ENCODE assay signal across 12 mouse cellular contexts in genomic region chr11:21326770-21327169, GRCm38 (mm10). TPM values are rescaled to one million over a fixed set of nuclear protein-coding genes. Genes with fewer than 3 reads are reported as not detected.
DNase-seq lines count a peak whose midpoint lies in the region; ATAC-seq and TF ChIP-seq lines count a peak whose summit lies in the region.
"Had no signal": no experiment of that assay in that cellular context is flagged by ENCODE, and none has a peak within 500 bp of the region (broad histone marks: within the 10 kb centered on the region; RNA-seq: fewer than 3 reads in every experiment).

No protein-coding gene starts in this region.

- no peak overlapping the region for H3K4me2 ChIP-seq in kidney, postnatal 0 days (ENCODE audit: low read length)
- H3K4me2 ChIP-seq in midbrain, embryonic 14.5 days (ENCODE audit: low read length), result no peak overlapping the region
- no peak overlapping the region for H3K4me2 ChIP-seq in midbrain, embryonic 15.5 days
- H3K4me2 ChIP-seq in liver, postnatal 0 days (ENCODE audit: low read depth, low read length), result no peak overlapping the region
- H3K4me2 ChIP-seq: stomach, embryonic 15.5 days had no signal

- H3K27ac ChIP-seq in kidney, postnatal 0 days, result no peak overlapping the region
- H3K27ac ChIP-seq in midbrain, embryonic 14.5 days (replicated peaks; ENCODE audit: low read depth, low read length), result no peak overlapping the region
- no peak overlapping the region for H3K27ac ChIP-seq in midbrain, embryonic 15.5 days
- H3K27ac ChIP-seq in liver, postnatal 0 days (ENCODE audit: low read depth), result no peak overlapping the region
- H3K27ac ChIP-seq: stomach, embryonic 15.5 days had no signal

- no peak for TF ChIP-seq EP300 in liver, postnatal 0 days (IDR thresholded peaks at IDR 0.05; ENCODE audit: low read depth)

- no peak overlapping the region for H3K9ac ChIP-seq in kidney, postnatal 0 days (ENCODE audit: low read depth, low read length)
- H3K9ac ChIP-seq in midbrain, embryonic 14.5 days (replicated peaks; ENCODE audit: low read length), result no peak overlapping the region
- H3K9ac ChIP-seq in midbrain, embryonic 15.5 days, result no peak overlapping the region
- no peak overlapping the region for H3K9ac ChIP-seq in liver, postnatal 0 days (replicated peaks)
- H3K9ac ChIP-seq: stomach, embryonic 15.5 days had no signal

- H3K27me3 ChIP-seq in kidney, postnatal 0 days (ENCODE audit: insufficient read depth, low read length), result no peaks in the 10 kb centered on the region
- H3K27me3 ChIP-seq in midbrain, embryonic 14.5 days (ENCODE audit: control insufficient read depth, insufficient read depth, low read length), result no peaks in the 10 kb centered on the region
- H3K27me3 ChIP-seq in midbrain, embryonic 15.5 days (replicated peaks), result no peaks in the 10 kb centered on the region
- H3K27me3 ChIP-seq in liver, postnatal 0 days (ENCODE audit: insufficient read depth, low read length), result no peaks in the 10 kb centered on the region
- H3K27me3 ChIP-seq: stomach, embryonic 15.5 days had no signal

- no peaks in the 10 kb centered on the region for H3K9me3 ChIP-seq in kidney, postnatal 0 days (replicated peaks; ENCODE audit: low read length)
- H3K9me3 ChIP-seq in midbrain, embryonic 14.5 days (ENCODE audit: control insufficient read depth, low read length), result no peaks in the 10 kb centered on the region
- H3K9me3 ChIP-seq in midbrain, embryonic 15.5 days, result no peaks in the 10 kb centered on the region
- H3K9me3 ChIP-seq in liver, postnatal 0 days (ENCODE audit: low read length), result no peaks in the 10 kb centered on the region
- H3K9me3 ChIP-seq: stomach, embryonic 15.5 days had no signal

- intact Hi-C loops in gastrocnemius, postnatal 36 days (cut with DNase I), result no loop called here

- H3K36me3 ChIP-seq in kidney, postnatal 0 days (ENCODE audit: insufficient read depth, low read length), result peaks cover 12% of the 10 kb centered on the region; the same call in 1 of the 2 replicates
- H3K36me3 ChIP-seq in midbrain, embryonic 14.5 days (ENCODE audit: control insufficient read depth, insufficient read depth, low read length), result peaks cover 32% of the 10 kb centered on the region
- peaks cover 33% of the 10 kb centered on the region; the same call in 1 of the 2 replicates for H3K36me3 ChIP-seq in midbrain, embryonic 15.5 days (replicated peaks)
- H3K36me3 ChIP-seq in liver, postnatal 0 days (replicated peaks; ENCODE audit: insufficient read depth, low read length), result peaks cover 67% of the 10 kb centered on the region

- no peaks in the 10 kb centered on the region for H3K4me1 ChIP-seq in kidney, postnatal 0 days (replicated peaks; ENCODE audit: insufficient read depth, low read length)
- no peaks in the 10 kb centered on the region for H3K4me1 ChIP-seq in midbrain, embryonic 14.5 days (ENCODE audit: control insufficient read depth, insufficient read depth, low read length)
- no peaks in the 10 kb centered on the region for H3K4me1 ChIP-seq in midbrain, embryonic 15.5 days
- no peaks in the 10 kb centered on the region for H3K4me1 ChIP-seq in liver, postnatal 0 days (ENCODE audit: insufficient read depth)
- H3K4me1 ChIP-seq: stomach, embryonic 15.5 days had no signal

- H3K4me3 ChIP-seq in kidney, postnatal 0 days (replicated peaks; ENCODE audit: low read depth, low read length), result no peak overlapping the region
- no peak overlapping the region for H3K4me3 ChIP-seq in midbrain, embryonic 14.5 days (replicated peaks; ENCODE audit: low read depth, low read length)
- H3K4me3 ChIP-seq in midbrain, embryonic 15.5 days, result no peak overlapping the region
- no peak overlapping the region for H3K4me3 ChIP-seq in liver, postnatal 0 days (ENCODE audit: low read depth, low read length)
- H3K4me3 ChIP-seq: stomach, embryonic 15.5 days had no signal

- DNase-seq in embryo, embryonic 10 days (ENCODE audit: low spot score), result peak; percentile 24
- DNase-seq in embryo, embryonic 11 days, result no peak
- peak; percentile 12 for DNase-seq in kidney, postnatal 0 days (ENCODE audit: low spot score)
- DNase-seq in kidney, adult 18-20 months, result no peak
- peak; percentile 13 for DNase-seq in midbrain, embryonic 14.5 days
- DNase-seq in liver, postnatal 0 days, result no peak
- no peak for DNase-seq in gastrocnemius, postnatal 36 days
- DNase-seq: kidney, adult 9 months; right cerebral cortex, postnatal 14 days had no signal

- ATAC-seq in kidney, postnatal 0 days (replicated peaks; ENCODE audit: low FRiP score, low read depth), result 0 out of 2 replicates have a peak, but pooled peaks have one; percentile 65
- no peak for ATAC-seq in midbrain, embryonic 14.5 days (ENCODE audit: low FRiP score, low TSS enrichment)
- ATAC-seq in midbrain, embryonic 15.5 days (replicated peaks), result no peak
- no peak for ATAC-seq in liver, postnatal 0 days
- ATAC-seq: activated CD4-positive, CD25-positive, alpha-beta regulatory T cell, adult 4 months had no signal

- peak; percentile 45 for TF ChIP-seq CTCF in kidney, postnatal 0 days (IDR thresholded peaks at IDR 0.05; ENCODE audit: low read depth)
- peak; percentile 33 for TF ChIP-seq CTCF in liver, postnatal 0 days (IDR thresholded peaks at IDR 0.05; ENCODE audit: low read depth)

- WGBS in kidney, postnatal 0 days, result 81% methylated on average over 2 of the region's 2 CpGs
- WGBS in midbrain, embryonic 14.5 days, result 69% methylated on average over 2 of the region's 2 CpGs
- 69% methylated on average over 2 of the region's 2 CpGs for WGBS in midbrain, embryonic 15.5 days
- 69% methylated on average over 2 of the region's 2 CpGs for WGBS in liver, postnatal 0 days (ENCODE audit: insufficient replicate concordance)

RNA-seq across cellular contexts. Expression of gene Ugp2, which starts 44.2 kb away (rescaled TPM):
- 90.1 and 97.4 TPM in 2 replicates for polyA plus RNA-seq in kidney, postnatal 0 days (2015; fragmentation: Nextera tagmentation; extraction: Ambion mirVana)
- 54.9 and 59.8 TPM in 2 replicates for polyA plus RNA-seq in midbrain, embryonic 14.5 days (2014; fragmentation: Nextera tagmentation; extraction: Ambion mirVana)
- 58.8 and 60.4 TPM in 2 replicates for polyA plus RNA-seq in midbrain, embryonic 15.5 days (2015; fragmentation: Nextera tagmentation; extraction: Ambion mirVana)
- 88.1 and 92.9 TPM in 2 replicates for polyA plus RNA-seq in liver, postnatal 0 days (2015; fragmentation: Nextera tagmentation; extraction: Ambion mirVana)
- 100 to 1,000 TPM; 381 to 442 TPM for total RNA-seq in gastrocnemius, postnatal 36 days (2021)

Comparison
In these comparisons a context has a peak if more than half of its experiments do, and no peak if none do; other contexts are left out.
1. DNase-seq: peak in embryo, embryonic 10 days (single experiment), kidney, postnatal 0 days (single experiment) and midbrain, embryonic 14.5 days (single experiment); none in embryo, embryonic 11 days (single experiment), kidney, adult 18-20 months (single experiment), liver, postnatal 0 days (single experiment) and gastrocnemius, postnatal 36 days (0 of 2).